Mouse (Mus musculus) gastrocnemius, adult 8-10 months (tissue): ENCODE results near the gene Strip1. TPM values are rescaled to one million over a fixed set of nuclear protein-coding genes. Genes with fewer than 3 reads are reported as not detected.

Experiments used
- total RNA-seq, 4 experiments: library from RNA; stranded (reverse); gene quantifications; 2 replicates each; pipeline ENCODE4 v1.2.4; 2022

Strip1 gene
- total RNA-seq, 4 experiments from 2014 or later = 15.1 to 18.4 (median 16.5) TPM

Other genes with a start within 250 kb of the Strip1 start
- gene Kcnc4, start 172.1 kb downstream of the Strip1 start, total RNA-seq = 10 to 100 TPM; 42.7 to 61.6 (median 50.2) TPM
- 1 to 10 TPM in 1 of 4 experiments, under 1 TPM in 3; 0.65 to 1.2 (median 0.80) TPM for gene Slc6a17, start 113.7 kb downstream of the Strip1 start, total RNA-seq
- gene Ubl4b, start 76.6 kb downstream of the Strip1 start, total RNA-seq = not detected
- gene Alx3, start 36.7 kb downstream of the Strip1 start, total RNA-seq = not detected
- gene Gm10961, start 372 bp downstream of the Strip1 start, total RNA-seq = not detected
- 10 to 100 TPM; 21.9 to 29.4 (median 28.6) TPM for gene Ahcyl1, start 64.9 kb upstream of the Strip1 start, total RNA-seq
- 1 to 10 TPM; 5.0 to 7.4 (median 6.8) TPM for gene Csf1, start 128.8 kb upstream of the Strip1 start, total RNA-seq
- gene Eps8l3, start 245.5 kb upstream of the Strip1 start, total RNA-seq = not detected